Mouse (Mus musculus): ENCODE measurements around the gene Mov10.

DNA sequence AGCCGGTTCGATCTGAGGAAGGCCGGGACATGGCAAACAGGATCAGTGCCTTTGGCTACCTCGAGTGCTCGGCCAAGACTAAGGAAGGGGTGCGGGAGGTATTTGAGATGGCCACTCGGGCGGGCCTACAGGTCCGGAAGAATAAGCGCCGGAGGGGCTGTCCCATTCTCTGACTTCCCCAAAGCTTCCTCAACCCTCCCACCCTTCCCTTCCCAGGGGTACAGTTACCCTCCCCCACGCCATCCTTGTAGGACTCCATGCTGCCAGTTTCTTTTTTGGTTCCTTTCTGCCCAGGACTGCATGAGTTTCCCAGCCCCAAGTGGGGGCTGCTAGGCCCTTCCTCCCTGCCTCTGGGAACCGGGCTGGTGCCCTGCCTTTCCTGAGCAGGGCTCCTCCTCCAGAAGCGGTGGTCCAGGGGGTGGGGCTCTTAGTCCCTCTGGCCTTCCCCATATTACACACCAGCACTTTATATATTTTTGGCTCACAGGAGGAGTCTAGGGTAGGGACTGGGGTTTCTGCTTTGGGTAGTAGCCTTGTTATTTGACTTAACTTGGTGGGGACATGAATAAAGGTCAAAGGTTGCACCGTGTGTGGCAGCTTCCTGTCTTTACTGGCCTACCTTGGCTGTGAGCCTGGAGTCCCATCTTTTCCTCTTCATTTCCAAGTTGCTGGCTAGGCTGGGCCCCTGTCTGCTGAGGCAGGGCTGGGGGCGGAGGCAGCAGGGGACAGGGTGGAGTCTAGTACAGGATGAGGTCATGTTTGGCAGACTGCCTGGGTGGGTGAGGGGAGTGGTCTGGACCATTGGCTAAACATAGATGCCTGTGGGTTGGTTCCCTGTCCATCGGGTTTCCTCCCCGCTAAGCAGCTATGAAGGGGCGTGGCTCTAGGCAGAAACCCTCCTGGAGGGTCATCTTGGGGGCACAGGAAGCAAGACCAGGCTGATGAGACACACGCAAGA, 24.2 kb downstream of the Mov10 start:
- TF ChIP-seq CTCF (IDR thresholded peaks at IDR 0.05; ENCODE audit: insufficient read depth, low read depth, low read length) (no peak), POLR2A (IDR thresholded peaks at IDR 0.05; ENCODE audit: insufficient read depth, low read depth, low read length) (no peak)
